Mouse (Mus musculus) liver, embryonic 15.5 days (tissue): ENCODE measurements at regions not wholly inside any gene's neighbourhood (a gene's known extent, or its start where the extent isn't known, plus 50 kb on each side); places are given as distances from the start of the nearest gene placed in this dataset.

Experiments used
- ATAC-seq: fragments of 200-750 bp; cut with Nextera tagmentation; 2 replicates; pipeline ENCODE4 v1.8.0; 2017; ENCODE audit warnings: moderate number of reproducible peaks, mild to moderate bottlenecking, moderate library complexity; ENCODE audit not compliant: insufficient read depth
- H3K27ac ChIP-seq: fragments of 300-500 bp; sonication (generic); replicated peaks from 2 replicates; pipeline ENCODE4 v1.5.1; 2015; ENCODE audit warnings: mild to moderate bottlenecking, inconsistent platforms
- H3K27me3 ChIP-seq: fragments of 300-500 bp; sonication (generic); 2 replicates; pipeline ENCODE4 v1.6.1; 2015; ENCODE audit warnings: mild to moderate bottlenecking, inconsistent platforms
- H3K36me3 ChIP-seq: fragments of 300-500 bp; sonication (generic); replicated peaks from 2 replicates; pipeline ENCODE4 v1.6.1; 2015; ENCODE audit warnings: moderate library complexity, mild to moderate bottlenecking, inconsistent platforms
- H3K4me1 ChIP-seq: fragments of 300-500 bp; sonication (generic); replicated peaks from 2 replicates; pipeline ENCODE4 v1.6.1; 2015; ENCODE audit warnings: inconsistent platforms
- H3K4me2 ChIP-seq: fragments of 300-500 bp; sonication (generic); 2 replicates; pipeline ENCODE4 v1.6.1; 2015; ENCODE audit warnings: moderate library complexity, mild to moderate bottlenecking, inconsistent platforms
- H3K4me3 ChIP-seq: fragments of 300-500 bp; sonication (generic); replicated peaks from 2 replicates; pipeline ENCODE4 v1.5.1; 2015; ENCODE audit warnings: mild to moderate bottlenecking, inconsistent platforms
- H3K9ac ChIP-seq: fragments of 300-500 bp; sonication (generic); 2 replicates; pipeline ENCODE4 v1.6.1; 2015; ENCODE audit warnings: moderate library complexity, mild to moderate bottlenecking, inconsistent platforms
- H3K9me3 ChIP-seq: fragments of 300-500 bp; sonication (generic); replicated peaks from 2 replicates; pipeline ENCODE4 v1.6.1; 2016; ENCODE audit warnings: inconsistent platforms
- WGBS: fragments of 180-500 bp; shearing (Covaris S2); methylation state at CpG from one replicate; pipeline ENCODE4 v1.1.7; 2015; ENCODE audit warnings: mixed read lengths; ENCODE audit not compliant: insufficient replicate concordance; 5-methylcytosine and 5-hydroxymethylcytosine counted together

- WGBS, result 51% methylated on average over 2 of the region's 2 CpGs
- no peak for ATAC-seq
- Histone ChIP-seq H3K9ac (no peak overlapping the region), H3K4me2 (no peak overlapping the region), H3K36me3 (no peaks in the 10 kb centered on the region), H3K27me3 (no peaks in the 10 kb centered on the region), H3K27ac (no peak overlapping the region), H3K4me1 (no peaks in the 10 kb centered on the region), H3K4me3 (no peak overlapping the region), H3K9me3 (no peaks in the 10 kb centered on the region)
Measured at GRCm38 (mm10) chr15:61440284-61440683, 517.5 kb upstream of the A1bg start.

GRCm38 (mm10) chr15:61439623-61440170 lies 516.9 kb upstream of the A1bg start:
- ATAC-seq, result no peak

DNA sequence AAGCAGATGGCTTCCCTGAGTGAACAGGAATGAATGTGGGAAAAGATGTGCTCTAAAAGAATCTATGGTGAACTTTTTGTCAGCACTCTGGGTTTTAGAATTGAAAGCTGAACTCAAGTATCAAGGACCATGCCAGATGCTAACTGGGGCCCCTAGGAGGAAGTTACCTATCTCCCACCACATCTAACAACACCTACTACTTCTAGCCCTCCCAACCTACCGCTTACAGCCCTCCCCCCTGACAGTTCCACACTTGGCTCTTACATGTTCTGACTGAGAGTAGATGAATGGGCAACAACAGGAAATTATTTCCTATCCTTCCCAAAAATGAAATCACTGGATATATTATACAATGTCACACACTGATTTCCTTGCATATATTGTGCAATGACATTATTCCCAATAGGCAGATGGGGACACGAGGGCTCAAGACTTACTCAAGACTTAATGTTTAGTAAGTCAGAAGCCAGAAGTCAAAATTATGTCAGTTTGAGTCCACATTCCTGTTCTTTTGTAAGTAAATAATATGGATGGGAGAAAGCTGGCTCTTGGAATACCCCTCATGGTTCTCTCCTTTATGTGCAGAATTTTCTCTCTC lies 506.1 kb upstream of the A1bg start:
- 47% methylated on average over 2 of the region's 2 CpGs for WGBS
- Histone ChIP-seq H3K4me3 (no peak overlapping the region), H3K36me3 (no peaks in the 10 kb centered on the region), H3K9me3 (no peaks in the 10 kb centered on the region), H3K27me3 (no peaks in the 10 kb centered on the region), H3K27ac (no peak overlapping the region), H3K4me1 (no peaks in the 10 kb centered on the region), H3K4me2 (no peak overlapping the region), H3K9ac (no peak overlapping the region)
- no peak for ATAC-seq

More at GRCm38 (mm10) chr15:61439623-61440170, 516.9 kb upstream of the A1bg start:
- Histone ChIP-seq H3K4me3 (no peak overlapping the region), H3K27ac (no peak overlapping the region), H3K4me2 (no peak overlapping the region), H3K27me3 (no peaks in the 10 kb centered on the region), H3K9me3 (no peaks in the 10 kb centered on the region), H3K4me1 (no peaks in the 10 kb centered on the region), H3K9ac (no peak overlapping the region), H3K36me3 (no peaks in the 10 kb centered on the region)
- WGBS, result 69% methylated on average over 2 of the region's 2 CpGs

DNA sequence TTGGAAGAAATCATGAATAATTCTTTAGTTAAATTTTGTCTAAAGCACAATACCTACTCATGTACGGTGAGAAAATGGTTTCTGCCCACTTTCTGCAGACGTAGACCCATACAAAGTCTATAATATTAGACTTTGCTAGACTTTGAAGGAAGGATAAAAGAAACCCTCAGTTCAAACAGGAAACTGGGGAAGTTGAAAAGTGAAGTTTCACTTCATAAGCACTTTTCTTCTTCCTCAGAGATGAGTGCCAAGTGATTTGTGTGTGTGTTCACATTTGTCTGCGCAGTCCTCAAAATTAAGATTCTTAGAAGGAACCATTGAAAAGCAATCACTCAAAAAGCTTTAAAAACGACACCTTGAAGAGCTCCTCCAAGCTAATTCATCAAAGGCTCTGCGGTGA lies 500.2 kb upstream of the A1bg start:
- no peak overlapping the region for H3K9ac ChIP-seq
- no peaks in the 10 kb centered on the region for H3K9me3 ChIP-seq
- no peaks in the 10 kb centered on the region for H3K4me1 ChIP-seq
- H3K36me3 ChIP-seq, result no peaks in the 10 kb centered on the region
- H3K27ac ChIP-seq, result no peak overlapping the region
- 53% methylated on average over 5 of the region's 5 CpGs for WGBS
- H3K27me3 ChIP-seq, result no peaks in the 10 kb centered on the region
- ATAC-seq, result no peak
- H3K4me2 ChIP-seq, result no peak overlapping the region
- H3K4me3 ChIP-seq, result no peak overlapping the region

- Histone ChIP-seq H3K36me3 (no peaks in the 10 kb centered on the region), H3K27ac (no peak overlapping the region), H3K4me2 (no peak overlapping the region), H3K9ac (no peak overlapping the region), H3K27me3 (no peaks in the 10 kb centered on the region), H3K9me3 (no peaks in the 10 kb centered on the region), H3K4me3 (no peak overlapping the region), H3K4me1 (no peaks in the 10 kb centered on the region)
- no peak for ATAC-seq
- 51% methylated on average over 2 of the region's 2 CpGs for WGBS
Measured at GRCm38 (mm10) chr15:61417506-61417905, 494.7 kb upstream of the A1bg start.

- H3K9ac ChIP-seq, result no peak overlapping the region
- ATAC-seq, result no peak
- H3K27ac ChIP-seq, result no peak overlapping the region
- H3K4me1 ChIP-seq, result no peaks in the 10 kb centered on the region
- 70% methylated on average over 3 of the region's 3 CpGs for WGBS
- no peak overlapping the region for H3K4me2 ChIP-seq
- no peak overlapping the region for H3K4me3 ChIP-seq
- H3K27me3 ChIP-seq, result no peaks in the 10 kb centered on the region
- no peaks in the 10 kb centered on the region for H3K9me3 ChIP-seq
- no peaks in the 10 kb centered on the region for H3K36me3 ChIP-seq
Measured at GRCm38 (mm10) chr15:61416841-61417240, 494.0 kb upstream of the A1bg start.

GRCm38 (mm10) chr15:61415626-61416025 lies 492.8 kb upstream of the A1bg start:
- no peaks in the 10 kb centered on the region for H3K27me3 ChIP-seq
- H3K36me3 ChIP-seq, result no peaks in the 10 kb centered on the region
- no peak overlapping the region for H3K4me3 ChIP-seq
- H3K27ac ChIP-seq, result no peak overlapping the region
- H3K4me1 ChIP-seq, result no peaks in the 10 kb centered on the region
- no peak overlapping the region for H3K4me2 ChIP-seq
- 29% methylated on average over 1 of the region's 1 CpGs for WGBS
- ATAC-seq, result no peak
- no peak overlapping the region for H3K9ac ChIP-seq
- H3K9me3 ChIP-seq, result no peaks in the 10 kb centered on the region

DNA sequence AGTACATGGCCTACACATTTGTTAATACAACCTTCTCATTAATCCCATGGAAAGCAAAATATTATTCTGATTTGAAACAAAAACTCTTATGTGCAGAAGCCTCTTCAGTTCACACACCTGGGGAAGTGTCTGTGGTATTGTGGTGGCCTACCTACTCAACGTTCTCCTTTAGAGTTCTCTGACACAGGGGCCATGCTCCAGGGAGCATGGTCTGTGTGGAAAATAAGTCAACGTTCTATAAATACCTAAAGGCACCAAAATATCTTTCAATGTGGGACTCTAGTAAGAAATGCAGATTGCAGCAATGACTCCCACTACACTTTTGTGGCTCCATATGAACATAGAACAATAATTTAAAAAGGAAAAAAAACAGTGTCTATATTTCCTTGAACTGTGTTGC lies 489.0 kb upstream of the A1bg start:
- Histone ChIP-seq H3K27ac (no peak overlapping the region), H3K9ac (no peak overlapping the region), H3K4me2 (no peak overlapping the region), H3K9me3 (no peaks in the 10 kb centered on the region), H3K4me3 (no peak overlapping the region), H3K36me3 (no peaks in the 10 kb centered on the region), H3K4me1 (no peaks in the 10 kb centered on the region), H3K27me3 (no peaks in the 10 kb centered on the region)
- WGBS, result 50% methylated on average over 2 of the region's 2 CpGs
- ATAC-seq, result no peak

DNA sequence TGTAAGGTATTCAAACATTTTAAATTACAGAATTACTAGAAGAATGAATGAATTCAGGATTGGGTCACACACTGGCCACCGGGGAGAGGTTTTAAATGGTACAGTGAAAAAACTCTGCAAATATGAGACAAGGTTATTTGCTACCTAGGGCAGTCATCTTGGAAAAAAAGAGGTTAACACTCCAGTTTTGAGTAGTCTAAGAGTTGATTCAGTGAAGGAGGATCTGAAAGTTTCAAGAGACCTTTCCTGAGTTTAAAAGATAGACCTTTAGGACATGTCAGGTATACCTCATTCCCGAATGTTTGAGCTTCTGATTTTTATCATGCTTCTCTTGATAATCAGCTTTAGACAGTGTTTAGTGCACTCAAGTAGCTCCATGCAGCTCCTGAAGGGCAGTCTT lies 488.0 kb upstream of the A1bg start:
- H3K36me3 ChIP-seq, result no peaks in the 10 kb centered on the region
- no peak overlapping the region for H3K4me2 ChIP-seq
- WGBS, result 56% methylated on average over 2 of the region's 2 CpGs
- H3K9ac ChIP-seq, result no peak overlapping the region
- no peak for ATAC-seq
- H3K4me3 ChIP-seq, result no peak overlapping the region
- no peaks in the 10 kb centered on the region for H3K9me3 ChIP-seq
- no peak overlapping the region for H3K27ac ChIP-seq
- no peaks in the 10 kb centered on the region for H3K27me3 ChIP-seq
- no peaks in the 10 kb centered on the region for H3K4me1 ChIP-seq

GRCm38 (mm10) chr15:61408621-61409020 lies 485.8 kb upstream of the A1bg start:
- no peak overlapping the region for H3K27ac ChIP-seq
- H3K4me2 ChIP-seq, result no peak overlapping the region
- H3K4me3 ChIP-seq, result no peak overlapping the region
- H3K4me1 ChIP-seq, result no peaks in the 10 kb centered on the region
- no peaks in the 10 kb centered on the region for H3K9me3 ChIP-seq
- H3K27me3 ChIP-seq, result no peaks in the 10 kb centered on the region
- 50% methylated on average over 1 of the region's 1 CpGs for WGBS
- H3K36me3 ChIP-seq, result no peaks in the 10 kb centered on the region
- no peak overlapping the region for H3K9ac ChIP-seq
- ATAC-seq, result no peak

- Histone ChIP-seq H3K27me3 (no peaks in the 10 kb centered on the region), H3K36me3 (no peaks in the 10 kb centered on the region), H3K4me3 (no peak overlapping the region), H3K9ac (no peak overlapping the region), H3K9me3 (no peaks in the 10 kb centered on the region), H3K4me1 (no peaks in the 10 kb centered on the region), H3K27ac (no peak overlapping the region), H3K4me2 (no peak overlapping the region)
- ATAC-seq, result no peak
Measured at GRCm38 (mm10) chr15:61400720-61401119, 477.9 kb upstream of the A1bg start.

DNA sequence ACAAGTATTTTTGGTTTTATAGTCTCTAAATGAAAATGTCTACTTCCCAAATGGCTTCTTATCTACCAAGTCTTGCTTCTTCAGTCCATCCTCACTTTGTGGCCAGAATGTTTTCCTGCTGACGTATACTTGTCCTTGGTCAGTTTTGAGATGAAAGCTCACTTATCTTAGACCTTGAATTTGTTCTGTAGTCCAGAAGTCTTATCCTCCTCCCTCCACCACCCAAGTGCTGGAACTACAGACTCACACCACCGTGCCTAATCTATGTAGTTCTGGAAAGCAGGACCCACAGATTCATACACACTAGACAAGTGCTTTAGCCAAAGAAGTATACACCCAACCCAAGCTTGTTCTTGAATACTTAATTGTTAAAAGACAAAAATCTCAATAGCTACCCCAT lies 477.2 kb upstream of the A1bg start:
- Histone ChIP-seq H3K9ac (no peak overlapping the region), H3K4me3 (no peak overlapping the region), H3K27ac (no peak overlapping the region), H3K27me3 (no peaks in the 10 kb centered on the region), H3K9me3 (no peaks in the 10 kb centered on the region), H3K36me3 (no peaks in the 10 kb centered on the region), H3K4me1 (no peaks in the 10 kb centered on the region), H3K4me2 (no peak overlapping the region)
- WGBS, result 32% methylated on average over 2 of the region's 2 CpGs
- ATAC-seq, result no peak
